Mouse (Mus musculus) heart, adult 2 months (tissue): ENCODE data around the gene Mdk. TPM values are rescaled to one million over a fixed set of nuclear protein-coding genes. Genes with fewer than 3 reads are reported as not detected.

ENCODE experiments used
- DNase-seq, 2 experiments: peaks; one replicate each; pipeline ENCODE4 v3.0.0; 2021
- H3K27ac ChIP-seq: fragments of 200-600 bp; 2 replicates; pipeline ENCODE4 v1.8.1; 2022
- H3K27me3 ChIP-seq: fragments of 200-500 bp; 2 replicates; pipeline ENCODE4 v1.6.1; 2012; ENCODE audit warnings: mild to moderate bottlenecking, low read length, inconsistent platforms, mixed read lengths; ENCODE audit not compliant: control insufficient read depth, insufficient read depth
- H3K36me3 ChIP-seq: fragments of 200-500 bp; 2 replicates; pipeline ENCODE4 v1.6.1; 2012; ENCODE audit warnings: low read length, inconsistent platforms; ENCODE audit not compliant: control insufficient read depth, insufficient read depth
- H3K4me1 ChIP-seq: fragments of 200-500 bp; 2 replicates; pipeline ENCODE4 v1.6.1; 2011; ENCODE audit warnings: low read length; ENCODE audit not compliant: control insufficient read depth, insufficient read depth
- H3K4me3 ChIP-seq: fragments of 200-600 bp; 2 replicates; pipeline ENCODE4 v1.8.1; 2022
- H3K79me2 ChIP-seq: fragments of 200-500 bp; replicated peaks from 2 replicates; pipeline ENCODE4 v1.6.1; 2012; ENCODE audit warnings: mild to moderate bottlenecking, inconsistent platforms, low read length, moderate library complexity, mixed read lengths; ENCODE audit not compliant: control insufficient read depth, insufficient read depth
- H3K9ac ChIP-seq: fragments of 200-500 bp; 2 replicates; pipeline ENCODE4 v1.6.1; 2012; ENCODE audit warnings: low read depth, mild to moderate bottlenecking, control low read depth, inconsistent platforms, low read length, mixed read lengths
- CTCF ChIP-seq: fragments of 200-600 bp; IDR thresholded peaks from 2 replicates; pipeline ENCODE4 v1.8.1; 2022; ENCODE audit warnings: antibody characterized with exemption, mild to moderate bottlenecking, moderate library complexity
- EP300 ChIP-seq: fragments of 200-500 bp; IDR thresholded peaks from 2 replicates; pipeline ENCODE4 v1.6.1; 2011; ENCODE audit warnings: low read depth, low read length, control low read depth; ENCODE audit not compliant: insufficient read depth
- POLR2A ChIP-seq: fragments of 200-500 bp; IDR thresholded peaks from 2 replicates; pipeline ENCODE4 v1.6.1; 2011; ENCODE audit warnings: mild to moderate bottlenecking, low read depth, low read length, control low read depth; ENCODE audit not compliant: insufficient read depth
- WGBS: fragments of 180-500 bp; shearing (Covaris S2); methylation state at CpG from one replicate; pipeline ENCODE4 v1.1.7; 2018; 5-methylcytosine and 5-hydroxymethylcytosine counted together
- intact Hi-C: fragments of 180-260 bp; cut with DNase I; formaldehyde crosslinking; loops from one replicate; pipeline ENCODE4 v1.15.1; 2025
- polyA plus RNA-seq: library from polyadenylated mRNA; depleted of rRNA; stranded (reverse); fragments of >200 nt; gene quantifications from 2 replicates; pipeline ENCODE4 v1.2.3, GENCODE M21; 2012
- total RNA-seq, 2 experiments: library from RNA; stranded (reverse); gene quantifications; 2 replicates each; pipeline ENCODE4 v1.2.3; 2021

Gene Mdk
- total and polyA plus RNA-seq, 3 experiments = 2.5 to 4.1 (median 2.8) TPM

DNA sequence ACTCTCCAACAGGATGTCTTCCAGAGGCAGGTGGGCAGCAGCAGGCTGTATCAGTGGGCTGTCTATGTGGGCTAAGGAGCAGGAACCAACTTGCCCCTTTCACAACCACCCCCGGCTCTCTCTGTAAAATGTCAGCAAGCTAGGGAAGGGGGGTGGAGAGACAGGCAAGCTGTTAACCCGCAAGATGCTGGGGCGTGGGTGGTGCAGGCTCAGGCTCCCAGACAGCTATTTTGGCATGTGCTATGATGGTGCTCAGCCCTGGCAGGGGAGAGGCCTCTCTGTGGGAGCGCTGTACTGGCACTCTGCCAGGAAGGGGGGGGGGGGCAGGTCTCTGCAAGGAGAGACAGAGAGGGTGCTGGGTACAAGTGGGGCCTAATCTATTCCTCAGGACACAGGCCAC is 25.0 kb upstream of the Mdk start:
- Histone ChIP-seq H3K9ac (no peak overlapping the region), H3K4me1 (peaks cover 28% of the 10 kb centered on the region)

DNA sequence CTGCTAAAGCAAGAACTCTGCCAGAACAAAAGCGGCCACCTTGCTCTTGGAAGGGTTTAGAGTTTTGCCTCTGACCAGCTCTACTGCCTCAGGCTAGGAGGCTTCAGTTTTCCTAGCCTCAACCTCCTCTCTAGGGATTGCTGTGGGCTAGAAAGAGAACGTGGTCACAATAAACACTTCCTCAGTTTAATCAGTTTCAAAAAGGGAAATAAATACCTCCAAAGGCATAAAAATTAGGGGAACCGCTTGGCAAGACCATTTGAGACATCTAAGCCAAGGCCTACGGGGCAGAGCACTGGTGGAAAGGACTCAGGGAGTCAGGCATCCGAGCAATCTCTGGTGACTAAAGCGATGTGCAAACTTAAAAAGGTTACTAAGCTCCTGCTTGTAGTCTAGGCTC is 23.8 kb upstream of the Mdk start:
- no peak for DNase-seq
- H3K36me3 ChIP-seq = peaks cover 6% of the 10 kb centered on the region
- 77% methylated on average over 6 of the region's 6 CpGs for WGBS
- TF ChIP-seq CTCF = no peak
- TF ChIP-seq EP300 = no peak
- TF ChIP-seq POLR2A = no peak
- no peak overlapping the region; the same call in 1 of the 2 replicates for H3K27ac ChIP-seq
- H3K4me1 ChIP-seq = peaks cover 30% of the 10 kb centered on the region
- peaks cover 13% of the 10 kb centered on the region for H3K79me2 ChIP-seq
- no peaks in the 10 kb centered on the region for H3K27me3 ChIP-seq
- intact Hi-C loops = no loop called here
- H3K9ac ChIP-seq = no peak overlapping the region
- no peak overlapping the region for H3K4me3 ChIP-seq

More for the DNA sequence above, 25.0 kb upstream of the Mdk start:
- H3K4me3 ChIP-seq = no peak overlapping the region
- H3K27ac ChIP-seq = no peak overlapping the region
- intact Hi-C loops = no loop called here
- WGBS = 1% methylated on average over 4 of the region's 4 CpGs
- DNase-seq = peak in 1 of 2 experiments; percentile 20
- H3K79me2 ChIP-seq = peaks cover 15% of the 10 kb centered on the region
- no peak for TF ChIP-seq POLR2A
- TF ChIP-seq EP300 = no peak
- no peak for TF ChIP-seq CTCF
- no peaks in the 10 kb centered on the region for H3K27me3 ChIP-seq
- H3K36me3 ChIP-seq = peaks cover 6% of the 10 kb centered on the region

DNA sequence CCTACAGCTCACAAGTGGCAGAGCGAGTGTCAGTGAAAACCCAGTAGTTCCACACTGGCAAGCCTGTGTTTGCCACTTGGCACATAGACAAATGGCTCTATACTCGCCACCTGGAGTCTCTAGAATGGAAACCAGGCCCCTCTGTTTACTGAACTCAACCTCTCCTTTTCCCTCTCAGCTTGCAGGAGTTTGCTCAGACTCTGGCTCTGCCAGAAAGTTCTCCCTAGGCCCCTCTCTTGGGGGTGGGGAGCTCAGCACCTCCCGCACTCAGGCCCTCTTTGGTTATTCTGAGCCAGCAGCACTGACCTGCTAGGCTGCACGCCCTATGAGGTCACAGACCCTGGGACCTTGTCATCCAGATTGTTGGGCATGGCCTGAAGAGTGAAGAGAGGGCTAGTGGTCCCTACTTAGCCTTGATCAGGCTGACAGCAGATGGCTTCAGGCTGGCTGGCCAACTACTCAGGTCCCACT is 23.1 kb upstream of the Mdk start:
- H3K36me3 ChIP-seq = peaks cover 11% of the 10 kb centered on the region
- H3K9ac ChIP-seq = no peak overlapping the region
- DNase-seq = no peak
- H3K27ac ChIP-seq = peak overlapping the region; percentile 80
- peaks cover 10% of the 10 kb centered on the region for H3K79me2 ChIP-seq
- 71% methylated on average over 4 of the region's 4 CpGs for whole genome bisulfite sequencing
- no peak overlapping the region for H3K4me3 ChIP-seq
- H3K4me1 ChIP-seq = peaks cover 34% of the 10 kb centered on the region
- intact Hi-C loops = no loop called here
- TF ChIP-seq EP300 (no peak), POLR2A (no peak), CTCF (no peak)
- H3K27me3 ChIP-seq = no peaks in the 10 kb centered on the region

- Histone ChIP-seq H3K36me3 (peaks cover 12% of the 10 kb centered on the region), H3K27me3 (no peaks in the 10 kb centered on the region), H3K4me3 (no peak overlapping the region), H3K4me1 (peaks cover 38% of the 10 kb centered on the region), H3K27ac (peak overlapping the region; percentile 85), H3K9ac (0 out of 2 replicates have a peak overlapping the region, but pooled peaks have one; percentile 27), H3K79me2 (peaks cover 13% of the 10 kb centered on the region)
- TF ChIP-seq CTCF (peak; percentile 35), POLR2A (0 out of 2 replicates have a peak, but pooled peaks have one; percentile 21), EP300 (peak; percentile 96)
- 3% methylated on average over 5 of the region's 5 CpGs for WGBS
- peak; percentile 81 to 87 for DNase-seq
- intact Hi-C loops = no loop called here
Observed at GRCm38 (mm10) chr2:91953825-91954224, 21.7 kb upstream of the Mdk start.

GRCm38 (mm10) chr2:91950275-91951085 is 18.4 kb upstream of the Mdk start:
- H3K27me3 ChIP-seq = no peaks in the 10 kb centered on the region
- peak; percentile 65 to 76 for DNase-seq
- 10% methylated on average over 15 of the region's 15 CpGs for WGBS
- H3K27ac ChIP-seq = peak overlapping the region; percentile 85
- intact Hi-C loops = no loop called here
- H3K4me1 ChIP-seq = peaks cover 44% of the 10 kb centered on the region
- peak overlapping the region; percentile 50 for H3K4me3 ChIP-seq
- H3K36me3 ChIP-seq = peaks cover 14% of the 10 kb centered on the region
- 0 out of 2 replicates have a peak, but pooled peaks have one; percentile 25 for TF ChIP-seq POLR2A
- no peak for TF ChIP-seq EP300
- peaks cover 11% of the 10 kb centered on the region for H3K79me2 ChIP-seq
- peak overlapping the region; percentile 79 for H3K9ac ChIP-seq
